Mouse (Mus musculus): ENCODE measurements around the gene S1pr4. TPM values are rescaled to one million over a fixed set of nuclear protein-coding genes. Genes with fewer than 3 reads are reported as not detected.

S1pr4 gene
- total RNA-seq (2021), result 1 to 10 TPM; 1.0 to 1.1 TPM

DNA sequence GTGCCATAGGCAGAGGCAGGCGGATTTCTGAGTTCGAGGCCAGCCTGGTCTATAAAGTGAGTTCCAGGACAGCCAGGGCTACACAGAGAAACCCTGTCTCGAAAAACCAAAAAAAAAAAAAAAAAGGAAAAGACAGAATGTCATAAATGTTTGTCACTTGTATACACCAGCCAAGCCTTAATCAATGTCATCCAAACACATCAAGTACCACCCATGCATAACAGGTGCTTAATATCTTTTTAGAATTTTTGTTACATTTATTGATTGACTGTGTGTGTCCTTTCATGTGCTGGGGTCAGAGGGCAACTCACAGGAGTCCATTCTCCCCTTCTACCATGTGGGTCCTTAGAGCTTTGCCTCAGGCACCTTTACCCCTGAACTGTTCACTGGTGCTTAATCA is at the start of gene S1pr4:
Gene S1pr4, minus strand, starts transcription at position 101 of the 400 bp plus-strand sequence.
- DNase-seq (ENCODE audit: low spot score), result no peak
- intact Hi-C loops (cut with DNase I), result loop anchor here (5.0 kb wide), 2 partner anchors 102 to 672 kb away; partner anchors contain the start of gene Tle6

DNA sequence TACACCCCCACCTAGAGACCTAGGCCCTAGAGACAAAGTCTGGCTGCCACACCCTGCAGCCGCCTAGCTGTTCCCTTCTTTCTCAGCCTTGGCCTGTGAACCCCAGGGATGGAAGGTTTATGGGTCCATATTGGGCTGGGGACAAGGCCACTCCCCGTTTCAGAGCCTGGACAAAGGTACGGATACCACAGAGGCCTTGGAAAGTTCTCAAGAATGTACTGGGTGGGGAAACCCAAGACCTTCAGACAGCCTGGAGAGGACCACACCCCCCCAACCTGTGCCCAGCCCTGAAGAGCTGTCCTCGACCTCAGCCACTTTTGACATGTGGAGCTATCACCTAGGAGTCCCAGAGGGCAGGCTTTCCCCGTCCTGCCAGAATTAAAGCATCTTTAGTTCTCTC is 49.0 kb upstream of the S1pr4 start:
- no peak for DNase-seq (ENCODE audit: low spot score)
- intact Hi-C loops (cut with DNase I), result no loop called here

DNA sequence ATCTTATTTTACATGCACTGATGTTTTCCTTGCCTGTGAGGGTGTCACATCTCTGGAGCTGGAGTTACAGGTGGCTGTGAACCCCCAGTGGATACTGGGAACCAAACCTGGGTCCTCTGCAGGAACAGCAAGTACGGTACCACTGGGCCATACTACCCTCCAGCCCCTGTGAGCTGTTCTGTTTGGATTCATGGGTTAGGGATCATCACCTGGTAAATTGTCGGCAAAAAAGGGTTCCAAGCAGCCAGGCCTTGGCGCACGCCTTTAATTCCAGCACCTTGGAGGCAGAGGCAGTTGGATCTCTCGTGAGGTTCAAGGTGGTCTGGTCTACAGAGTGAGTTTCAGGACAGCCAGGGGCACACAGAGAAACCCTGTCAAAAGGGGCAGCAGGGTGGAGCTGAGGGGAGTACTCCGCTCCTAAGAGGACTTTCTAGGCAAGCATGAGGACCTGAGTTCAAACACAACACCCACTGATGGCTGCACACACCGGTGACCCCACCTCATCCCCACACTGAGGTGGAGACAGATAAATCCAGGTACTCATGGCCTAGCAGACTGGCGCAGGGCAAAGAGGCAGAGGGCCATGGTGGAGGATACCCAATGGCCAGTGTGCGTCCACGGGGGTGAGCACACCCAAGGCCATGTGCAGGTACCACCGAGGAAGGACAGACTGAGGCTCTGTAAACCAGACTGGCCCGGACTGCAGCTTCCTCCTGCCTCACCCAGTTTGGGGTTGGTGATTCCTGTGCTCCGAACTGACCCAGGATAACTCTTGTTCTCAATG is 47.0 kb upstream of the S1pr4 start:
- intact Hi-C loops (cut with DNase I), result no loop called here
- DNase-seq (ENCODE audit: low spot score), result no peak

DNA sequence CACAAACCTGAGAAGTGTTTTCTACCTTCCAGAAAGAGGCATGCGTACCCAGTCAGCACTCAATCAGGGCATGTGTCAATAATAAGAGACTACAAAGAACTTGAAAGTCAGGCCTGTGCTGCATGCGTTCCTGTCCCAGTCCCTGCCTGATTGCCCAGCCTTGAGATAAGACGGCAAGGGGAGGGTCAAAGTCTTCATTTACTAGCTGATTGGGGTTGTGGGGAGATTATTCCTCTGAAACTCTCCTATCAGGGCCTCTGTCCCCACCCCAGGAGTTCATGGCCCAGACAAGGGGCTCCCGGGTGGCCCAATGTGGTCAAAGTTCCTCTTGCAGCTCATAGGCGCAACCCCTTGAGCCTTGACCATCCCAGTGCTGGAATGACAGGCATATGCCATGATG is 46.4 kb upstream of the S1pr4 start:
- intact Hi-C loops (cut with DNase I), result no loop called here
- no peak for DNase-seq (ENCODE audit: low spot score)

DNA sequence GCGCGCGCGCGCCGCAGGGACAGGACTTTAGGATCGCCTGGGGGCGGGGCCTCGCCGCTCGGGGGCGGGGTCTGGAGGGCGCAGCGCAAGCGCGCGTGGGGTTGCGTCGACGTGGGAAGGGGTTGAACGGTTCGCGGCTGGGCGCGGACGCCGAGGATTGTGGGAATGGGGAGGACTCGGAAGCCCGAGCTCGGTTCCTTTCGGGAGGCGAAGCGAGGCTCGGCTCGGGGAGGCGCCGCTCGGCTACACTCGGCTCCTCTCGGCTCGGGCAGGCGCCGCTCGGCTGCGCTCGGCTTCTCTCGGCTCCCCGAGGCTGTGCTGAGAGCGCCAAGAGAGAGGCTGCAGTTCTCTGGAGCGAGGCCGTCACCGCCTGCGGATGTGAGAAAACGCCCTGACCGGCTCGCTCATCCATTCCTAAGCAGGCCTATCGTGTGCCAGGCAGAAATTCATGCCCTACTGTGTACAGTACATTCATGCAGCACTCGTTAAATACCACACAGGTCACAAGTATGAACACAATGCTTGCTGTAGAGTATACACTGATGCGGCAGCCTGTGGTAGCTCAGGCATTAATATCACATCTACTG is 45.3 kb upstream of the S1pr4 start, which contains the start of gene Gna11:
Gene Gna11, minus strand, starts transcription at position 30 of the 587 bp plus-strand sequence.
- DNase-seq (ENCODE audit: low spot score), result peak; percentile 99
- intact Hi-C loops (cut with DNase I), result no loop called here

DNA sequence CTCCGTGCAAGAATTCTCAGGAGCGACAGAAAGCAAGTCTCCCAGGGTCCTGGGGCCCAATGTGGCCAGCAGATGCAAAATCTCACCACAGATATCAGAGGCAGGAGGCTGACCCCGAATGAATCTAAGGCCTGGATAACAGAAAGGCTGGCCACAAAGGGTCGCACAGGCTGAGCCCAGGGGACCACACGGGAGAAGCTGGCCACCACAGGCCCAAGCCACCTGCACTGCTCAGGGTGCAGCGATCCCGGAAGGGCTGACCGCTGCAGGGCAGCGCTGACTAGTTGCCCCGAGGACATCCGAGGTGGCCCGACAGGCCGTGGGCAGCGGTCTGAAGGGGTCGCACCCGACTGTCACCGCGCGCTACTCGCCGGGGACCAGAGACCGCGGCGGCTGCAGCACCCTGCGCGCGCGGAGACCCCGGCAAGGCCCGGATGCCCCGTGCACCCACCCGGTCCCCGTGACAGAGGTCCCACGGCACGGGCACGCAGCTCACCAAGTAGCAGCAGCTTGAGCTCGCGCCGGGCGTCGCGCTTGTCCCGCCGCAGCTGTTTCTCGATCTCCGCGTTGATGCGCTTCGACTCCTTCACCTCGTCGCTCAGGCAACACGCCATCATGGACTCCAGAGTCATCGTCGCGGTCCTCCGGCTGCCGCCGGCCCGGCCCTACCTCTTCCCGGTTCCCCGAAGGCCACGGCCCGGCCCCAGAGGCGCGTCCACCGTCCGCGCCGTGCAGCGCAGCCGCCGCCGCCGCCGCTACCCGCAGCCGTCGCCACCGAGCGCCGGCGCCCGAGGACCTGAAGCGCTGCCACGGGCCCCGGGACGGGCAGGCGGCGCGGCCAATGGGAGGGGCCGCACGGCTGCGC is 44.6 kb upstream of the S1pr4 start:
- intact Hi-C loops (cut with DNase I), result loop anchor here (5.0 kb wide), 1 partner anchor 137 kb away; no protein-coding TSS in a partner anchor

DNA sequence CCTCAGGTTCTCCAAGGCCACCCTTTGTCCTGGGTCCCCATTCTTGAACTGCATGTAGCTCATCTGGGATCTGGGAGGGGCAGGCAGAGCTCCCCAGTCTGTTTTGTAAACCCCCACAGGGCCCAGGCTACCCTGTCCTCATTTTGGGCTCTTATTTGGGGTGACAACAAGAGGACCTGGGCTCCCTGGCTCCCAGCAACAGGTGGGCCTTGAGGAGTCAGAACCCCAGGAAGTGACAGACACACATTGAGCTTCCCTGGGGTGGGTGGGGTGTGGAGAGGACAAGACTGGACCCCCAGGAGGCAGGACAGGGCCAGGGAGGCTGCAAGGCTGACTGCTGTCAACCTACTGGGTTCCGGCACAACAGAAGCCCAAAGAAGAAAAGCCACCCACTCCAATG is 43.7 kb upstream of the S1pr4 start:
- intact Hi-C loops (cut with DNase I), result loop anchor here (5.0 kb wide), 1 partner anchor 136 kb away; no protein-coding TSS in a partner anchor
- no peak for DNase-seq (ENCODE audit: low spot score)

More for the DNA sequence above, 44.6 kb upstream of the S1pr4 start:
- no peak for DNase-seq (ENCODE audit: low spot score)

DNA sequence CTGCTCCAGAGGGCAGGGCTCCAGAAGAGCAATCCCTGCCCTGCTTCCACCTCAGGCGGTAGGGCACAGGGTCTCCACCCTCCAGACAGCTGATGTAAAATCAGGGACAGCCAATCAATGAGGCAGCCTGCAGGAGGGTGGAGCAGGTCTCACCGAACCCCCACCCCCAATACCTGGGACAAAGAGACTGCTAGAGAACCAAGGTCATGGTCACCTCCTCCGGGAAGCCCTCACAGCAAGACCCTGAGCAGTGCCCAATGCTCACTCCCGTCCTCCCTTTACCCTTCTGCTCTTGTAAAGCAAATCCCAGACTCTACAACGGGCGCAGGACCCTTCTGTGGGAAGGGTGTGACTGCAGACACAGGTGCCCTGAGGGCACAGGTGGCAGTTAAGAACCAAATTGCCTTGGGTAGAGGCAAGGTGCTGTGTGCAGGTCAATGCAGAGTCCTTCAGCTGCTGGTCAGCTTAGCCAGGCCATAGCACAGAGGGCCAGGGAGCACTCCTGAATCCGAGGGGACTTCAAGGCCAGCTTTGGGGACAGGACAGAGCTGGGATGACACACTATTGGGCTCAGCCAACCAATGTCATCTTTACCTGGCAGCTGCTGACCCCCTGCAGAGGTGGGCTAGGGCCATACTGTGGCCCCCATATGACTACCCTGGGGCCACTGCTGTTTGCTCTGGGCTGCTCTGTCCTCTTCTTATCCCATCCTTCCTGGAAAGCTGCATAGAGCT is 43.0 kb upstream of the S1pr4 start:
- intact Hi-C loops (cut with DNase I), result loop anchor here (5.0 kb wide), 1 partner anchor 136 kb away; no protein-coding TSS in a partner anchor
- DNase-seq (ENCODE audit: low spot score), result no peak

DNA sequence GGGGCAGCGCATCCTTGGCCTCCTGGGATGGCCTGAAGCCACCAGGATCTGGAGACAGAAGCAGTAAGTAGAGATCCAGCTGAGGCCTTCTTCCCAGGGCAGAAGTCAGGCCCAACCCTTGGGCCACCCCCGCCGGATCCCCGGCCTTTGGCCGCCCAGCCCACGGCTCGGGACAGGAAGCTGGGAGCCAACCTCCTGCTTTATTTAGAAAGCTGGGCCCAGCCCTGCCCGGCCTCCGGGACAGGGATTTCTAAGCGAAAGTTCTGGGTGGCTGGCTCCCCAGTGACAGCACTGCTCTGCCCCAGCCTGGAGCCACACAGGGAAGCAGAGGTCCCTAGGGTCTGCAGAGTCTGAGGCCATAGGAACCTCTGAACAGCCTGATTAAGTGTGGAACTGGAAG is 41.9 kb upstream of the S1pr4 start:
- peak; percentile 73 for DNase-seq (ENCODE audit: low spot score)
- intact Hi-C loops (cut with DNase I), result loop anchor here (5.0 kb wide), 1 partner anchor 135 kb away; no protein-coding TSS in a partner anchor

DNA sequence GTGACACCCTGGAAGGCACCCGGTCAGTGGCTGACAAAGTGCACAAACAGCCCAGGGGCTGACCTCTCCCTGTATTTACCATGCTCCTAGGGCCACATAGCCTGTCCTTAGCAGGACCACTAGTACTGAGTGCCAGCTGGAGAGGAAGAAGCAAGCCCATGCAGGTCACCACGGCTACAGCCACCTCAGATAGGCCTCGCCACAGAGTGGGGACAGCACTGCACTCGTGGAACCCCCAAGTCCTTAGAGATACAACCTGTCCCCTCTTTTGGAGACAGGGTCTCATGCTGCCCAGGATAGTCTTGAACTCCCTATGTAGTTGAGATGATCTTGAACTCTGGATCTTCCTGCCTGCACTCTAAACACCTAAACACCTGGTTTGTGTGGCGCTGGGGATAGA is 41.4 kb upstream of the S1pr4 start:
- intact Hi-C loops (cut with DNase I), result loop anchor here (5.0 kb wide), 1 partner anchor 134 kb away; no protein-coding TSS in a partner anchor
- DNase-seq (ENCODE audit: low spot score), result no peak

DNA sequence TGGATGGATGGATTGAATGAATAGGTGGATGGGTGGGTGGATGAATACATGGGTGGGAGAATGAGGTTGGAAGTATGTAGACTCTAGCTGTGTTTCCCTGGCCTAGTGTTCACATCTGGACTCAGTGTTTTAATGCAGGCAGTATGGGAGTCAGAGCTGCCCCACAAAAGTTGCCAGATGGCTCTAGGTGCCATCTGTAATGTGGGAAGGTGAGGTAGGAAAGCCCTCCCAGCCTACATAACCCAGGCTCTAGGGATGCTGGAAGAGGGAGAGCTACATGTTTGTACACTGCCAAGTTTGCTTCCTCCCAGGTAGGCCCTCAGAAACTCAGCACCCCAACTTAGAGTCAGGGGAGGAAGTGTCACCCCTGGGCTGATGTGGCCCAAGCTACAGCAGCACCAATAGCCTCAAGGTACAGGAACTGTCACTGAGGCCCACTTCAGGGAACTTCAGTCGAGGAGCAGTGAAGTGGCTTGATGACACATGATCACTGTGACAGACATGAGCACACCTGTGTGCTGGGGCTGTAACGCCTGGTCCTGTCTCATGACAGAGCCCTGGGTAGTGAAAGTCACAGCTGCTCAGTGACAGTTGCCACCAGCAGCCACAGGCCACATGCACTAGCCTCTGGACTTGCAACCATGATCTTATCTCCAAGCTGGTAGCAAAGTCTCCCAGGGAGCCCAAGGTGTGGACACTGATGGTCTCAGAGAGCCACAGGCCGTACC is 38.6 kb upstream of the S1pr4 start:
- DNase-seq (ENCODE audit: low spot score), result no peak
- intact Hi-C loops (cut with DNase I), result no loop called here

DNA sequence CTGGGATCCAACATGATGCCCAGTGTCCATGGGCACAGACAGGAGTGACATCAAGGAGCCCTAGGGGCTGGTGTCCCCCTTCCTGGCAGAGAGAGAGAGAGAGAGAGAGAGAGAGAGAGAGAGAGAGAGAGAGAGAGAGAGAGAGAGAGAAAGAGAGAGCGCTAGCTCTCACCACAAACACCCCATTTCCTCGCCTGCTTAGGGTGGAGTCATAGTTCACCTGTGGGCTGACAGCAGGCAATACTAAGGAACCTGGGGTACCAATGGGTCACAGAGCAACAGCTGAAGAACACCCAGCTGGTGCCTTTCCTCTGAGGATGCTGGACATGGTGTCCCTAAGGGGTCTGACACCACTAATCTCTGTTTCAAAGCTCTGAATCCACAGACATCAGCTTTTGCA is 37.5 kb upstream of the S1pr4 start:
- DNase-seq (ENCODE audit: low spot score), result no peak
- intact Hi-C loops (cut with DNase I), result no loop called here

DNA sequence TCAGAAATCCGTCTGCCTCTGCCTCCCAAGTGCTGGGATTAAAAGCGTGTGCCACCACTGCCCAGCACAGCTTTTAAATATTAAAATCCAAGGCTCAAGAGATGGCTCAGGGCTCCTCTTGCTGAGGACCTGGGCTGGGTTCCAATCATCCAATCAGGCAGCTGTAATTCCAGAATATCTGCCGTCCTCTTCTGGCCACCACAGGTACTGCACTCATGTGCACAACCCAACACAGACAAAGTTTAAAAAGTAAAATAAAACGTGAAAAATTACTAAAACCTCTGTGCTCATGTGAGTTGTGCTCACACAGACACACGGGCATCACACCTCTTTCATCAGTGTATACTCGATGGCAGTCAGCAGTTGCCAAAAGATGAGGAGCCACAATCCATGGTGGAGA is 36.8 kb upstream of the S1pr4 start:
- intact Hi-C loops (cut with DNase I), result no loop called here
- no peak for DNase-seq (ENCODE audit: low spot score)

DNA sequence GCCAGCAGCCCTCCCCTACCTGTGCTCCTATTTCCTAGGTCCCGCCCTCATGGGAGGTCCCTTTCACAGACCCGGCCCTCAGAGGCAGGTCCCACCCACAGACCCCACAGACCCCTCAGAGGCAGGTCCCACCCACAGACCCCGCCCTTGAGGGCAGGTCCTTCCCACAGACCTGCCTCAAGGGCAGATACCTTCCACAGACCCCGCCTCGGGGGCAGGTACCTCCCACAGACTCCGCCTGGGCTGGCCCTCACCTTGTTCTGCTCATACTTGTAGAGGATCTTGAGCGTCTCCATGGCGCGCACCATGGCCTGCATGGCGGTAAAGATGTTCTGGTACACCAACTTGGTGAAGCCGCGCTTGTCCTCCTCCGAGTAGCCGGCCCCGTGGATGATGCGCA is 34.9 kb upstream of the S1pr4 start:
- DNase-seq (ENCODE audit: low spot score), result no peak
- intact Hi-C loops (cut with DNase I), result no loop called here

DNA sequence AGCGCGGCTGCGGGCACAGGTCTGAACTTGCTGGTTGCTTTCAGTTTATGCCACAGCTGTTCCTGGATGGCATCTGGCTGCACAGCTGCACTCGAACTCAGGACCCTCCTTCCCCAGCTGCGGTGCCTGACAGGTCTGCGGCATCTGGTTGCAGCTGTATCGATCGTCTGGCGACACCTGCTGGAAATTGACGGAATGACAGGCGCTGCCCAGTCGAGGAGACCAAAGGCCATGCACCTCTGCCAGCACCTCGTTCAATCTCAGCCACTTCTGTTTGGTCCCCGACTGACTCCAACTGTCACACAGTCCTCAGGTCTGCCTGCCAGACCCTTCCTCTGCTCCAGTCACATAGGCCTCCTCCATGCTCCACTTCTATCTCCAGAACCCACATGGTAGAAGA is 26.8 kb upstream of the S1pr4 start:
- intact Hi-C loops (cut with DNase I), result loop anchor here (1.0 kb wide), 1 partner anchor 23 kb away; no protein-coding TSS in a partner anchor

DNA sequence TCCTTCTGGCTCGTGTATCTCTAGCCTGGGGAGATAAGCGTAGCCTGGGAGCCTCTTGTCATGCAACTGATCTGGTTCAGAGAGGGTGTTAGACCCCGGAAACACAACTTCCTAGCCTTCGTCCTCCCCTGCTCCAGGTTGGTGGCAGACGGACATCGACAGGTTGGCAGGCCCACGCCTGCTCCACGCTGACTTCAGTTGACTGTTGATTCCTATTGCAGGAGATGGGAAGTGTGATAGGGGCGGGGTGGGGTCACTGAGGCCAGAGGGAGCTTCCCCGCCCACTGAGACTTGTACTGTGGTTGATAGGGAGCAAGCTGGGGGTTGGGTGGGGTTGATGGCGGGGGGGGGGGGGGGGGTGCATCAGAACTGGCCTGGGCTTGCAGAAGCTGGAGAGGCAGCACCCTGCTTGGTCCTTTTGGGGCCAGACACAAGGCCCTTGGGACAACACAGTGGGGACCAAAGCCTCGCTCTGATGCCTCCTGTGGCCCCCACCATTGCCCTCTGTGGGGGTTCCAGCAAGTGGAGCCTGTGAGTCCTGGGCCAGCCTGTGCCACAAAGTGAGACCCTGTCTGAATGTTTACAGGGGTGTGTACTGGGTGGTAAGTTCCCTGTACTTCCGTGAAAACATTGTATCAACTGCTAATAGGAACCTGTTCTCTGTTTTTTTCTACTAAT is 25.2 kb upstream of the S1pr4 start:
- intact Hi-C loops (cut with DNase I), result no loop called here
- DNase-seq (ENCODE audit: low spot score), result no peak

More for the DNA sequence above, 26.8 kb upstream of the S1pr4 start:
- peak; percentile 56 for DNase-seq (ENCODE audit: low spot score)

DNA sequence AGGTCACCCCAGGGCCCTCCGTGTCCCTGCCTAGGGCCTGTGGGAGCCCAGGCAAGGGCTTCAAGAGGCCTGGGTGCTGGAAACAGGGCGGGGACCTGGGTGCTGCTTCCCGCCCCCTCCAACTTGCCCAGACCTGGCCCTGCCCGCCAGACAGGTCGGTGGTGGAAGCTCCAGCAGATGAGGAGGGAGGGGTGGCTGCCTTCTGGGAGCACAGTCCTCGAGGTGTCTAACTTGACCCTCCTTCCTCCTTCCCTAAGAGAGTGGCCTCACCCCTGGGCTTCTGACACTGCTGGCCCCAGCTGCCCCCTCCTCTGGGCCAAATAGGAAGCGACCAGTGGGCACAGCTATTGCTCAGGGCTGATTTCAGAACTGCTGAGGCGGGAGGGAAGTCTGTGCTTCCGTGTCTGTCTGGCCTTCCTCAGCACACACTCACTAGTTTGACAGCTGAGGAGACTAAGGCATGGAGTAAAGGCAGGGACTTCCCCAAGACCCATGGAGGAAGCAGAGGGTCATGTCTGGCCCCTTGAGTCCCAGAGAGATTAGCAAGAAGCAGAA is 24.2 kb upstream of the S1pr4 start, which contains the start of gene Gna15:
Gene Gna15, minus strand, starts transcription at position 175 of the 555 bp plus-strand sequence.
- intact Hi-C loops (cut with DNase I), result no loop called here
- no peak for DNase-seq (ENCODE audit: low spot score)

DNA sequence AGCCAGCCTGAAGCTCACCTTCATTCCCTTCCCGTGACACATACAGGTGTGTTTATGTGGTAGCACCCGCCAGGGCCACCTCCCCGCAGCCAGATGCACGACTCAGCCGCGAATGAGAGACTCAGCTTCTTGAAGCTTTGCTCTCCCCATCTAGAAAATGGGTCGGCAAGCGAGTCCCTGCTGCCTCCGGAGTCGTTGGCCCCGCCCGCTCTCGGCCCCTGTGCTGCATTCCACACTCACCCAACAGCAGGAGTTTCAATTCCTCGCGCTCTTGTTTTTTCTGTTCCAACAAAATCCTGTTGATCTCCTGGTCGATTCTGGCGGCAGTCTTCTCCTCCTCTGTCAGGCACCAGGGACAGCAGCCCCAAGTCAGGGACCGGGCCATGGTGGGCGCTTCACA is 23.6 kb upstream of the S1pr4 start:
- intact Hi-C loops (cut with DNase I), result no loop called here
- no peak for DNase-seq (ENCODE audit: low spot score)

Measured in heart, postnatal 25 days (tissue).